Mouse (Mus musculus) regulatory T cell (primary cell): ENCODE results near the gene Hspb2.

Experiments used
- in situ Hi-C: fragments of 300-600 bp; cut with MboI, MseI; formaldehyde crosslinking; loops from one replicate; pipeline ENCODE4 v1.15.1; 2025; ENCODE audit warnings: high pct_unique_total_duplicates

The Hspb2 gene

DNA sequence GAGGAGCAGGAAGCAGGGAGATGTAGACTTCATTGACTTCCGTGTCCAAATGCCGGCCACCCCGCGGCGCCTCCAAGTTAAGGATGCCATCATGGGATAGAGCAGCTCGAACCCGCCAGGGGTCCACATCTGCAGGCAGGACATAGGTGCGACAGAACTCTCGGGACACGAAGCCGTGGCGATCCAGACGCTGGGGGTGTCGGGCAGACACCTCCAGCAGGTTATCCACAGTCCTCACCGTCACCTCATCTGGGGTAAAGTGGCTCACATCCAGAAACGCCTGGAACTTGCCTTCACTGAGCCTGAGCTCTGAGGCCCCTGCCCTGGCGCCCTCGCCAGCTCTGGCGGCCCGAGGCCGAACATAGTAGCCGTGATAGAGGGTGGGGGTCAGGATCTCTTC, 831 bp downstream of the Hspb2 start, which contains the start of gene Cryab:
Gene Cryab (plus strand): TSS at position 3 of the 400 bp plus-strand sequence.
- in situ Hi-C loops = no loop called here

DNA sequence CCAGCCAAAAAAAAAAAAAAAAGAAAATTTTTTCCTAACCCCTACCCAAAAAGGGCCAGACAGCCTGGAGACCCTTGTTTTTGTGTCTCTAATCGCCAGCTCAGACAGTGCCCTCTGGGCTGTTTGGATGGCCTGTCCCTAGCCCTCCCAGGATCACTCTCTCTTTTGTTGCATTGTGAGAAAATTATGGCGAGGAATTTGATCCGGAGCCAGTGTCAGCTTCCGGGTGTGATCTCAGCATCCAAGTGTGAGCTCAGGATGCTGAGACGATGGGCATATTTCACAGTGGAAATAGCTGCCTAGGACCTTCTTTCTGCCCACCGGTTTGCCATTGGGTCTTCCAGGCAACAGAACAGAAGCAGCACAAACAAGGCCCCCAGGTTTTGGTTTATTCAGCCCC, 1.4 kb downstream of the Hspb2 start:
- in situ Hi-C loops = no loop called here

DNA sequence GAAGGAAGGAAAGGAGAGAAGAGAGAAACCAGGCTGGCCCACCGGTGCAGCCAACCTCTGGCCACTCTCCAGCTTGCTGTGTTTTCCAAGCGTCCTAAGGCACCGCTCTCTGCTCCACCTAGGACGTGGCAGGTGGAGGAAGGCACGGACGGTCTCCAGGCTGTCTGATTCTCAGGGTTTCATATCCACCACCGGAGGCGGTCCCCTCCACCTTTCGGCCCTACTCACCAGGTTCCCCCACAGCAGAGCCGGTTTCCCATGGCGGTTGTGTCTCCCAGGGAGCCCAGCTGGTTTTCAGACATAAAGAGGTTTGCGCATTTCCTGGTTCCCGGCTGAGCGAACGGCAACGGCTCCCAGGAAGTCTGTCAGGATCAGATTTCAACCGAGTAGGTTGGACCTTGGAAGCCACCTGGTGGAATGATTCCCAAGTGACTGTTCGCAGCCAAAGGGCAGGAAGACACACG, 5.9 kb downstream of the Hspb2 start, which contains the start of gene 2310030G06Rik:
Gene 2310030G06Rik (minus strand): TSS at position 323 of the 464 bp plus-strand sequence.
- in situ Hi-C loops = no loop called here

DNA sequence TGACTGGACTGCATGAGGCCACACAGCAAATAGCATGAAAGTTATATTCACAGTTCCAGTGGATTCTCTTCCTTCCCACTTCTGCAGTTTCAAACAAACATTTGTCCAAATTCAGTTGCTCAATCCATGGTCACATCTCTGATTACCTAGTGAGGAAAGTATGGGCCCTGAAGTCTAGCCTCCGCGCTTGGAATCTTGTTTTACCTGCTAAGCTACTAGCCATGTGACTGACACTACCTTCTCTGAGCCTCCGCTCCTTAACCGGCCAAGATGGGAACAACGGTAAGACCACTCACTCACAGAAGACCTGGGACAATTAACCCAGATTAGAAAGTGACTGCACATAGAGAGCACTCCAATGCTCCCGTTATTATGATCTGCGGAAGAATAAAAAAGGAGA, 6.3 kb downstream of the Hspb2 start:
- in situ Hi-C loops = no loop called here

DNA sequence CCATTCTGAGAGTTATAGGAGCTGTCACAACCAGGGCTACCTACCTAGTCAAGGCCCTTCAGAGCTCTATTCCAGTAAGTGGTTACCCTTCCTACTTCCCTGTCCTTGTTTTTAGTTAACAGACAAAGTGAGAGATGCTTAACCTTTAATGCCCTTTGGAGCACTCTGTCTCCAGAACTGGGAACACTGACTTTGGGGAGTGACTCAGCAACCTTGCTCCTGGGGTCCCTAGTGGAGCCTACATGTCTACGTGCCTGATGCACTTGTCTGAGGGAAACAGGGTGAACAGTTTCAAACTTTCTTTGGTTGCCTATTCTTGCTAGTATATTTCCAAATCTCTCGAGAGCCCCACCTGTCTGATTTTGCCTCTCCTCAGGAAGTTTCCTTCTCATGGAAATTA, 9.4 kb downstream of the Hspb2 start:
- in situ Hi-C loops = no loop called here

DNA sequence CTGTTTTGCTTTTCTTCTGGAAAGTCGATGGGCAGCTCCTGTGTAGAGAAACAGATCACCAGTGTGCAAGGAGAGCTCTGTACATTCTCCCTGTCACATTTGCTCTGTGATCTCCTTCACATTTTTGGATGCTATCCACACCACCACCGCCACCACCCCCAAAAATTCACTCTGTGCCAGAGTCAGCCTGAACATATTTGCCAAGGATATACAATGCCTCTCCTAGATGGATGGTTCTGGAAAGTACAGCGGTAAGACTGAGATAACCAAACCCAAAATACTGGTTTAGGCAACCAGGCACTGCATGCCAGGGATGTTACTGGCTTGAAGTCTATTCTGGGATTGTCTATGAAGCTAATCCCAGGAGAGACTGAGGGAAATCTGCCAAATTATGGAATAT, 9.9 kb downstream of the Hspb2 start:
- in situ Hi-C loops = no loop called here

DNA sequence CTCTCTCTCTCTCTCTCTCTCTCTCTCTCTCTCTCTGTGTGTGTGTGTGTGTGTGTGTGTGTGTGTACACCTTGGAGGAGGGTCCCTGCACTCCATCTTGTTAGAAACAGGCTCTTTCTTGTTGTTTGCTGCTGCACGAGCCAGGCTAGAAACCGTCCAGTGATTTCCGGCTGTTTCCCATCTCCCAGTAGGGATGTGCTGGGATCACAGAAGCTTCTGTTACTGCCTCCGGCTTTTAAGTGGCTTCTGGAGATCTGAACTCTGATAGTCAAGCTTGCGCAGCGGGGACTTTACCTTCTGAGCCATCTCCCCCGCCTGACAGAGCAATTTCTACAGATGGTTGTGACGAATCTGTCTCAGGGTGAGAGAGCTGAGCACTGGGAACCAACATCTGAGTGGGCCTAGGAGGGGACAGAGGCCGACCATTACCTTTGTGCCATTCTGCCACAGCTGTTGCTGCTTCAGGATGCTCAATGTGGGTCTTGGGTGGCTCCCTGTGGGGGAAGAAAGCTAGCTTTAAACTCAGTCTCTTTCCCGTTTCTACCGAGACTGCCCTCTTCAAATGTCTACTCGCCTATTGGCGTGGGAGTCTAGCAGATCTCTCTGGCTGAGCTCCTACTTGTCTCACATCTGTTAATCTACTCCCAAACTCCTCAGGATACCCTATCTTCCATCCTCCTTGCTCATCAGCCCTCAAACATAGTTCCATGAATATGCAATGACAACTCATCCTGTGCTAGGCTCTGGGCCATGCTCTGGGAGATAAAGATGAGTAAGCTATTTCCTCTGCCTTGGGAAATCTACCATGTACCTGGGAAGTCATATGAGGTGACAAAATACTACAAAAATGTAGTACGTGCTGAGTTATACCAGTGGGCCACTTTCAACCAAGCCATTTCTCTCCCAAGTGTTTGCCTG, 11.0 kb downstream of the Hspb2 start:
- in situ Hi-C loops = no loop called here

DNA sequence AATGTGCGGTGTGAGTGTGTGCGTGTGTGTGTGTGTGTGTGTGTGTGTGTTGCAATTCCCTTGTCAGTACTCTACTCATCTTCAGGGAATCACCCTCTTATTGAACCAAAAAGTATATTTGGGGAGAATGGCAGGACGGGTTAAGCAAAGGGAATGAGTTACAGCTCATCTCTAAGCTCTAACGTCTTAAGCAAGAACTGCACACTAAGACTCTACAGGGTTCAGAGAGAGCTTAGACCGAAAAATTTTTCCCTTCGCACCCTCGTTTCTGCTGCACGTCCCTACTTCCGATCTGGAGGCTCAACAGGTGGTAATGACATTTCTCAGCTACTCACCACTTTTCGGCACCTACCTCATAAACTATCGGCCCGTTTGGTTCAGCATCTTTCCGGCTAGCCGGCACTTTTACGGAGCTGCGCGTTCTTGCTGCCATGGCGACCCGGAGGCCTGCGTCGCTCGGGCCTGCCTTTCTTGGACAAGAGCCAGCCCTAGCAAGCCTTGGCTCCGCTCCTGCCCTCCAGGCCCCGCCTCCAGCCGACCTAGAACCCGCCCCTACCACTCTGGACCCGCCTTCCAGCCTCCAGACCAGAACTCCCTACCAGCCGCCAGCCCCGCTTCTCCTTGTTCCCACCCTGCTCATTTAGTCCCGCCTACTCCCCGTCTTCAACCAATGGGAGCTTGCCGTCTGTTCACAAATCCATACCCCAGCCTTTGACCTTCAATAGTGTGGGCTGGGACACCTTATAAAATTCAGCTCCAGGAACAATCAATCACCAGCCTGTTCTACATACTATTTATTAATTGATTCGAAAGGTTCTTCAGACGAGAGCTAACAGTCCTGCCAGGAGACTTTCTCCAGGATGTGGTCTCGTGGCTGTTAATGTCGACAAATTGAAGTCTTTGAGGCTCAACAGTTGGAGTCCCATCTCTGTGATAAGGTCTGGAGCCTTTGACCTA, 13.0 kb downstream of the Hspb2 start, which contains the start of gene Dixdc1:
Gene Dixdc1 (minus strand): TSS at position 604 of the 957 bp plus-strand sequence.
- in situ Hi-C loops = loop anchor here (5.0 kb wide), 1 partner anchor 42 kb away; no protein-coding TSS in a partner anchor

DNA sequence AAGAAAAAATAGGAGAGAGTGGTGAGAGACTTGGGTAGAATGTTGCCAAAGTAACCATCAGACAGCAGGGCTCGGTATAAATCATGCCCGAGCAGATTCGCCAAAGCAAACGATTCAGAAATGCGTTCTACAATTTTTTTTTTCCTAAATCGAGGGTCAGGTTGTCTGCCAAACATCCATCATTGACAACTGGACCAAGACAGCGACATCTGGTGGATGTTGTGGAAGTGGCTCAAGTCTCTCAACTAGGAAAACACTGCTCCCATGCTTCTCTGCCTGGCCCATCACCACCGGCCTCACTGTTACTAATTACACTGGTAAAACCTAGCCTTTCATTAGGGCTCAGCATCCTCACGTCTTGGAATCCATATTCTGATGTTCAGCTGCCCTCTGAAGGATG, 17.2 kb downstream of the Hspb2 start:
- in situ Hi-C loops = loop anchor here (5.0 kb wide), 1 partner anchor 38 kb away; no protein-coding TSS in a partner anchor

DNA sequence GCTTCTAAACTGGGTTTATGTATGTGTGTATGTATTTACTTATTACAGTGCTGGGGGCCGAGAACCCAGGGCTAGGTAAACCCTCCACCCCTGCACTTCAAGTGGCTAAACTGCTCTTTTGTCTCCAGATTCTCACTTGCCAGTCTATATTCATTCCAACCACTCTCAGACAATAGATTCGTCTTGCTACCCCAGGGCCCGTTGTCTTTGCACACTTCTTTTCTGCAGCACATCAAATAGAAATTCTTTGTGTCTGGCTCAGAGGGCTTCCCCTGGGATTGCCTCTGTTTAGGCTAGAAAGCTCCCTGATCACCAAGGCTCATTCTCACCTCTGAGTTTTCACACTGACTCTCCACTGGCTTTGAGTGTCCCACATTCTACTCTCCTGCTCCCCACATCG, 19.6 kb downstream of the Hspb2 start:
- in situ Hi-C loops = no loop called here

DNA sequence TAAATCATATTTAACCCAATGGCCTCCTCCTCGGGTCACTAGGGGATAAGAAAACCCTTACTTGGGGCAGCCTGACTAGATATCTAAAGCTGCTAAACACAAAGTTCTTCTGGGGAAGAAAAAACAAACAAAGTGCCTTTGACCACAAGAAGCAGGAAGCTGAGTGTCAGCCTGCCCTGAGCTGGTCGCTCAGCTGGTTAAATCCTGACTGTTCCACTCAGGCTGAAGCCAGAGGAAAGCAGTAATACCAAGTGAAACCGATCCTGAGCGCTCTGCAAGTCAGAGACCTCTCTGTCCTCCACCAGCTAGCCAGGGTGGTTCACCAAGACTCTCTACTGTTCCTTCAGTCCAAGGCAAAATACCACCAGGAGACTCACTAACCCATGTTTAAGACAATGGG, 22.6 kb downstream of the Hspb2 start:
- in situ Hi-C loops = no loop called here

DNA sequence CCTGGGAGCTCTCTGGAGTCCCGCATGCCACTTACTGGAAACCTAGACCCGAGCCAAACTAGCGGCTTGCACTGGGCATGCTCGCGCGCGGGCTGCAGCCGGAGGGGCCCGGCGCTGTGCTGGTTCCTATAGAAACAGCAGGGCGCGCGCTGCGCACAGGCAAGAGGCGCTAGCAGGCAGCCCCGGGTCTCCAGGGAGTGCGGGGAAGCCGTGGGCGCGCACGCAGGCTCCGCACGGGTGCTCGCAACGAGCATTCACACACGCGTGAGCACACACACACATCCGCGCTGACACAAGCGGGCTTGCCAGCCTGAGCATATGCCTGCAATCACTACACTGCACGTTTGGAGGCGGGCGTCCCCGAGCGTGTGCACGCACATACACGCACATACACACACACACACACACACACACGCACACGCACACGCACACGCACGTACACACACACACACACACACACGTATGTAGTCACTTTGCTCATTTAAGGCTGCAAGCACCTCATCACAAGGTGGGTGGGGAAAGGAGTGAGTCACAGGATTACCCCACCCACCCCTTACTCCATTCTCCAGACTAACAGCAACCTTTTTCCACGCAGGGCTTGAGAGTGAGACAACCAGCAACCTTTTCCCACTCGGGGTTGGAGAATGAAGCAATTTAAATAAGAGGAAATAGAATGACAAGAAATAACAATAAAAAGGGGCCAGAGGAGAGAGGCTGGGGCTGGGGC, 24.1 kb downstream of the Hspb2 start:
- in situ Hi-C loops = no loop called here

DNA sequence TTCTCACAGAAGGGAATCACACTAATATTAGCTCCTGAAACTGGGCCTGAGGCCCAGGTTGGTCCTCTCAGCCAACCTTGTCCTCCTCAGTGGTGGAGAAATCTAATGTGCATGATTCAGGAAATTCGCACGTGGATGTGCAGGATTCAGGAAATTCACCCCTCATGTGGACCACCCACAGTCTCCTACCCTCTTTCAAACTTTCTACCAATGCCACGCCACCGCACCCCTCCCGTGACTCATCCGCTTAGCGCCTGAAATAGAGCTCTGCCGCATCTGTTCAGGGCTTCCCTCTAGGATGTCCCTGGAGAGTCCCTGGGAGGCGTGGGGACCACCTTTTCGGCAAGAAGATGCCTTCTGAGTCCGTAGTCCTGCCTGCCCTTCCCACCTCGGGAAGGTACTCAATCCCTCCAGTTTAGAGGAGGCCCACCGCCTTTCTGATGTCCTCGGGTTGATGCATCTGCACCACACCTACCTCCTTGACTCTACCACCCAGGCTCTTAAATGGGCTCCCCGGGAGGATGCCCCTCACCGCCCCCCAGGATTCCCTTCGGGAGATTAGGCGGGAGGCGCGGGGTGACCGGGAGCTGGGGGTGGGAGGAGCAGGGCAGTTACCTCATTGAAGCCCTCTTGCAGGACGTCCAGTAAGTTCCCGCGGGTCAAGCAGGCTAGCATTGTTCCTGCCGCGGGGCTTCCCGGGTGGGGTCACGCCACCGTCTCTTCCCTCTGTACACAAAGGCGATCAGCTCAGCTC, 24.8 kb downstream of the Hspb2 start:
- in situ Hi-C loops = no loop called here

DNA sequence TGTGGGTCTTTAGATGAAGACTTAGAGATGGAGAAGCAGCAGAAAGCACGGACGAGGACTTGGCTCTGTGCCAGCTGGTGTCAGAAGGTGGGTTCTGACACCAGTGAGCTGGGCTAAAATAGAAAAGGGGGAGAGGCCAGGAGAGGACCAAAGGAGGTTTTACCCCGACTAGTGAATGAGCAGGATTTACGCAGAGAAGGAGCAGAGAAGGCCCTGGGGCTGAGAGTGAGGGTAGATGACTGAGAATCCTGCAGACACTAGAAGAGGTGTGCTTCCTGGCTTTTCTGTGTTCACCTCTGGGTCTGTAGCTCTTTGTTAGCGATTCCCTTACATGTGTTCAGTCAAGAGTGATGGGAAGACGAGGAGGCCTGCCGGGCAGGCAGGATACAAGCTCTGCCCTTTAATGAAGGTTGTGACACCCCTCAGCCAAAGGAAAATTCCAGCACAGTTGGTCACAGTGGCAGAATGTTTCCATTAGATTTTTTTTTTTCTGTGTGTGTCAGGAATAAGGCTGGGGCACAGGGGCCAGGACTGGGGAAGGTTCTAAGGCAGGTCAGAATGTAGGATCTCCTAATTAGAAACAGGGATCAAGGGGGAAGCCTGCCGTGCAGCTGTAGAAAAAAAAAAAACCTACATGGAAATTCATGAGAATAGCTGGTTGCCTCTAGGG, 26.1 kb downstream of the Hspb2 start:
- in situ Hi-C loops = no loop called here

DNA sequence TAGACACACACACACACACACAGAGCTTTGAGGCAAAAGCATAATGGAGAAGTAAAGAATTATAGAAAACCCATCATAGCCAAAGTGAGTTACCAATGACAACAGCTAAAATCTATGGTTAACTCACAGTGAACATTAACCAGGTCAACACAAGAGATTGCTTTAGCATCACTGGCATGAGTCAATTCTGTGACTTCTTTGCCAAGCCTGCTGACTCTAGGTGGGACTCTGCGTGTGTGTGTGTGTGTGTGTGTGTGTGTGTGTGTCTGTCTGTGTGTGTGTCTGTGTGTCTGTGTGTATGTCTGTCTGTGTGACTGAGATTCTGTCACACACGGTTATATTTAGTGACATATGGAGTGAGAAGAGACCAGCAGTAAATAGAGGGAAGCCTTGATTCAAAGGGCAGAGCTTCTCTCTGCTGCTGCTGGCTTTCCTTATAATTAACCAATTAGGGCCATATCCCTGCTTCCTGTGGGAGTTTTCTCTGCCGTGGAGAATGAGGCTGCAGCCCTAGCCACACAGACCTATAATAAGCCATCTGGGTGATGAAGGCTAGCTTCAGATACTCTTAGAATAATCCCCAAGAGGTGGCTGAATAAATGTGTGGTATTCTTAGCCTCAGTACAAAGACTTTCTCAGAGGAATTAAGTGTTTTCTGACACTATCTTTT, 27.4 kb downstream of the Hspb2 start:
- in situ Hi-C loops = no loop called here

DNA sequence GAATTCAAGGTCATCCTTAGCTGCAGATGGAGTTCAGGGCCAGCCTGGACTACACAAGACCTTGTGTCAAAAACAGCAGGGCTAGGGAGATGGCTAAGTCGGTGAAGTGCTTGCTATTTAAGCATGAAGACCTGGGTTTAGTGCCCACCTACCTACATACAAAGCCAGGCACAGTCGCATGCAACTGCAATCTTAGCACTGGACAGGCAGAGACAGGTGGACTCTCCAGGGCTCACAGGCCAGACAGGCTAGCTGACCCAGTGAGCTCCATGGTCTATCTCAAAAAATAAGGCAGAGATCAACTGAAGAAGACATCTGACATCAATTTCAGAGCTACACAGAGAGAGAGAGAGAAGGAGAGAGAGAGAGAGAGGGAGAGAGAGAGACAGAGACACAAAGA, 28.0 kb downstream of the Hspb2 start:
- in situ Hi-C loops = no loop called here

DNA sequence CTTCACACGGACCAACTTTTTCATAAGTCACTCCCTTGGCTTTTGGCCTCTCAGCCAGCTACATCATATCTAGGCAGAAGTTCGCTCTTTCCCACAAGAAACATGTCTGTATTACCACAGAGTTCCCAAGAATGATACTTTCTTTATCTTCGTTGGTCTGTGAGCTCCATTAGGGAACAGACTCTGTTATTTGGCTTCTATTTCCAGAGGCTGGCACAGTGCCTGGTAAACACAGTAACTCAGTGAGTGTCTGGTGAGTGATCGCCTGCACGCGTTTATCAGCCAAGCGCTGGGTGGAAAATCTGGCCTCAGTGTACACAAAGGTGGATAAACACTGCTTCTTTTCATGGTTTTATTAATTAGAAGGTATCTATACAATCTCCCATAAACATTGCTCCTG, 28.7 kb downstream of the Hspb2 start:
- in situ Hi-C loops = no loop called here

DNA sequence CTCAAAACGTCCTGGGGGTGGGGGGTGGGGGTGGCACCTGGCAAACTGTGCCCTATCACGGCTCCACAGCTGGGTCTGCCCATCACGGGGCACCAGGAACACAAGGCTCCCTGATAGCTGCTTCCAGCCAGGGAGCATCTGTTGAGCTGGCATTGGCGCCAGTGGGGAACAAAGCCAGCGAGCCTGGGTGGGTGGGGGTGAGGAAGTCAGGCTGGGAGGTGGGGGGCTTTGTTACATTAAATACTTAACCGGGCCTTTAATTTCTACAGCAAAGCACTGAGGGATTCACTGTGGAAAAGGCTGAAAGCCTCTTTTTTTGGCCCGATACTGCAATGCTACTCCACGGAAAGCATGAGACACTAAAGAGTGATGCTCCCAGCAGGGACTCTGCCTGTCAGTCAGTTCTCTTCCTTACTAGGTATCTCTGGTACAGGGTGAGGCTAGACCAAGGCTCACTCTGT, 29.7 kb downstream of the Hspb2 start:
- in situ Hi-C loops = no loop called here

DNA sequence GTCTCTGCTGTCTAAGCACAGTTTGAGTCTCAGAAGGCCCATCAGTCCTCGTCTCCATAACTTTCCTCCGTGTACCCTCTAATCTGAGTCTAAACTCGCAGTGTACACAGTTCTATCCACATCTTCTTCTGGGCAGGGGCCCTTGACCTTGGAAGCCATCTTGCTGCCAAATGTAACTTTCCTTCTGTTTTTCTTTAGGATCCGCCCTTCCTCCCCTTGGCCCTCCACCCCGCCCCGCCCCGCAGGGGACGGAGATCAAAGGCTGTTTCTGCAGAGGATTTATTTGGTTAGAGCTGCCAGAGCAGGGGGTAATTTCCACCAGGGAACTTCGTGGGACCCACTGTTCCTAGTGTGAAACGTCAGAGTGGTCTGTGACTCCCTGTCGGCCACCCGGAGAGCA, 31.1 kb downstream of the Hspb2 start:
- in situ Hi-C loops = no loop called here
